Mouse (Mus musculus) embryonic stem cell, embryonic (primary cell): ENCODE measurements around the gene Lims1.

Source experiments
- CTCF ChIA-PET, 4 experiments: fragments of 300-600 bp in 2 of 4; fragments of 350-600 bp in 2 of 4; sonication (Branson Sonifier 250); formaldehyde crosslinking; loops; one replicate each; lab custom pipeline; 2022; ENCODE audit warnings: inconsistent platforms in 2 of 4; lab: Charles Lee
- POLR2A ChIA-PET, 4 experiments: fragments of 300-600 bp in 2 of 4; fragments of 350-600 bp in 2 of 4; sonication (Branson Sonifier 250); formaldehyde crosslinking; loops; one replicate each; lab custom pipeline; 2022; ENCODE audit warnings: antibody characterized with exemption in 4 of 4, inconsistent platforms in 1 of 4; lab: Charles Lee

Gene Lims1

DNA sequence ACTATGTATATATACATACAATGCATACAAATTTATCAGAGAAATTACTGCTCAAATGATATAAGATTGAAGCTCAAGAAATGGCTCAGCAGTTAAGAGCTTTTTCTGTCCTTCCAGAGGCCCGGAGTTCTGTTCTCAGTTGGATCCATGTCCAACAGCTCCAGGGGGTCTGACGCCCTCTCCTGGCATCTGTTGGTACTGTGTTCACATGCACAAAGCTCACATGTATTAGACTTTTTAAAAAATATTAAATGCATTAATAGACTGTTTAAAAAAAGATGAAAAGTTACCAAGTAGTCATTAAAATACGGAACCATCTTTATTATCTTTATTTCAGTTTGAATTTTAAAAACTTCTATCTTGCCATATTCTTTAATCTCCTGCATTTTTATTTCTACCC is 65.4 kb downstream of the Lims1 start:
- CTCF ChIA-PET: interaction anchor here (0.6 to 1.3 kb wide), 10 partner anchors 10 to 541 kb away, joined by 3 to 7 read pairs (median 3); no protein-coding TSS in a partner anchor
- POLR2A ChIA-PET: interaction anchor here in 3 of 4 experiments (0.5 to 1.6 kb wide), 7 partner anchors 11 to 133 kb away, joined by 3 to 8 read pairs (median 4); partner anchors contain the start of genes Gcc2 (in 1 of the 3), Lims1 (in 1 of the 3) and Ranbp2 (in 1 of the 3)

DNA sequence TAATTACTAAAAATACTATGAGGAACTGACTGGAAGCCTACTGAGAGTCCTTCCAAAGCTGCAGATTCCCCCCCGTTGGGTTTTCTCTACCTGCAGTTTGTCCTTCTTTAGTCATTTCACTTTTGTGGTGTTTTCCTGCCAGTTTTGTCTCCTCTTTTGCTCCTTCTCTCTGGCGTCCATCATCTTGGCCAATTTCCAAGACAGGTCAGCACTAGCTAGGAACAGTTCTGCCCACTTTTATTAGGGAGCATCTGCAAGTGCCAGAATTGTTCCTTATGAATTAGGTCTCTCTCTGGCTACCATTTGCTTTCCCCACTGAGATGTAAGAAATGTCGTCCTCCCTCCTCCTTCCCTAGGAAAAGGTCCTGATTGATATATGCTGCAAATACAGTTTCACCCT is 65.9 kb downstream of the Lims1 start:
- POLR2A ChIA-PET: interaction anchor here in 3 of 4 experiments (0.5 to 1.6 kb wide), 6 partner anchors 11 to 134 kb away, joined by 3 to 8 read pairs (median 4); partner anchors contain the start of genes Gcc2 (in 1 of the 3), Lims1 (in 1 of the 3) and Ranbp2 (in 1 of the 3)
- CTCF ChIA-PET: interaction anchor here (0.6 to 1.3 kb wide), 10 partner anchors 10 to 541 kb away, joined by 3 to 7 read pairs (median 3); no protein-coding TSS in a partner anchor

DNA sequence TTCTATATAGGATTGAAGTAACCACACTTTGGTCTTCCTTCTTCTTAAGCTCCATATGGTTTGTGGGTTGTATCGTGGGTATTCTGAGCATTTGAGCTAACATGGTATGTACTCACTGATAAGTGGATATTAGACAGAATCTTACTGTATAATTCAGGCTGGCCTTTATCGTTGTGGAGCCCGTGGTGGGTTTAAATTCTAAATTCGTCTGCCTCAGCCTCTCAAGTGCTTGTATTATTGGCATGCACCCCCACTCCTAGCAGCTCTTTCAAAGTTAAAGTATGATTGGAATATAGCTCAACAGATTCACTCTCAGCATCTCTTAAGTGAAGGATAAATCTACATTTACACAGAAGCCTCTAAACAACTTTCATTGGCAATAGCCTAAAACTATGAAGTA is 69.2 kb downstream of the Lims1 start:
- ChIA-PET POLR2A (no interaction called here), CTCF (no interaction called here)

DNA sequence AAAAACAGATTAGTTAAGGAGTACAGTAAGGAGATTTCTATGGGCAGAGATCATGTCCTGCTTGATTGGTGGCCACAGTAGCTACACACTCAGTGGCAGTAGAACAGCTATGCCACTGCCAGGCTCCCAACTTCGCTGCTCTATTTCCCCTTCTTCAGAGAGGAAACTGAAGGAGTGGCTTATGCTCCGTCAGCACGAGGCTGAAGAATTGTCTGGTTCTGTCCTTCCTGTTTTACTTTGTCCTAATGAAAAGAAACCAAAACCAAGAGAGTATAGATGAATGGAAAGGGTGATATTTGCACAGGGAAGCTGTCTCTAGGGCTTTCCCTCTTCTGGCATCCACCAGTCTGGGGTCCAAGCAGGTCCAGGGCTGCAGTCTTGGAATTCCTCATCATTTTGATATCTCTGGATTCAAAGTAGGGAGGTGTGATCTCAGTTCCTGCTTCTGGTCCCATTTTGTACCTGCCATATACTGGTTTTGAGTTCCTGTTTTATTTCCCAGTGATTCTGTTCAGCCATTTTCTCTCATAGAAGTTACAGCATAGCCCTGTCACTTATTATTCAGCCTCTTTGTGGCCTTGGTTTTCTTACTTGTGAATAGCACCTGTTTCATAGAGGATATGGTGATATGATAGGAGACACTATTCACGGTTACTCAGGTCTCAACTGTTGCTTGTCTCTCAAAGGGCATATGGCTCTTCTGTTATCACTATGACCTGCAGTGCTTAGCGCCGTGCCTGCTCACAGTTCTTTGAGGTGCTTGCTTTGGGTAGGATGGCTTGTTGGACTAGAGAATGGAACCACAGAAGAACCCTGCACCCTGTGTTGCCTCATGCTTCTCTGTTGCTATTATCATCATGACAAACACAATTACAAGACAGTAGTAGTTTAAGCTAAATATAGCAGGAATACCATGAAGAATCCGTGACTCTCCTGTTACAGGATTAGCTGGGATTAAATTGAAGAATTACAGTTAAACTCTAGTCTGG is 70.1 kb downstream of the Lims1 start:
- CTCF ChIA-PET: no interaction called here
- POLR2A ChIA-PET: interaction anchor here in 2 of 4 experiments (1.0 to 1.7 kb wide), 3 partner anchors 15 to 38 kb away, joined by 4 to 14 read pairs (median 4); no protein-coding TSS in a partner anchor

DNA sequence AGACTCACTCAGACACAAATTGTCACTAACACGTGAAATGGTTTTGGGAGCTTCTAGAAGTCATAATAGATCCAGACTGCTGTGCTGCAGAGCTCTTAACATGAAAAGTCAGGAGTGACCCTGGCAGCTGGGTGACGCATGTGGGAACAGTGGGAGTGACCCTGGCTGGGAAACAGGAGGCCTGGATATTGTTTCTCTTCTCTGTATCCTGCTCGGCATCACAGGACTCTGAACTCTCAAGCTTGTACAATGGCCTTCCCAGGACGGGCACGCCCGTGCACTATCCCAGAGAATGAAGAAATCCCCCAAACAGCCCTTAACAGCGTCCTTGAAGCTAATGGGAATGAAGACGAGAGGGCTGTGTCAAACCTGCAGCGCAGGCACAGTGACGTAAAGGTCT is 70.9 kb downstream of the Lims1 start:
- CTCF ChIA-PET: no interaction called here
- POLR2A ChIA-PET: interaction anchor here in 2 of 4 experiments (0.8 to 1.7 kb wide), 4 partner anchors 16 to 39 kb away, joined by 3 to 14 read pairs (median 4); no protein-coding TSS in a partner anchor

DNA sequence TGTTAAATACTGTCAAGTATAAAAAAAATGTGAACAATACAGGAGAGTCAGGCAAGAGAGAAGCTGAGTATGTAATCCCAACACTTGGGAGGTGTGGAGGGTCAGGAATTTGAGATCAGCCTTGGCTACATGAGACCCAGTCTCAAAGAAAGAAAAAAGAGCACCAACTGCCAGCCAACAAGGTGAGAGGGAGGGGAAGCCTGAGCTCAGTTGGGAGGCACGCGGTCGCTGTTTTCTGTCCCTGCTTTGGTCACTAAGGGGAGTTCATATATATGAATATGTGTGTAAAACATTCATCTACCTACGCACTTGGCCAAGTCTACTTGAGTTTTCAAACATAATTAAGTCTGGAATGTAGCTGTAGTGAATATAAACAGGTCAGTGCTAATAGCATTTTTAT is 72.0 kb downstream of the Lims1 start:
- POLR2A ChIA-PET: interaction anchor here in 2 of 4 experiments (0.6 to 1.7 kb wide), 5 partner anchors 9 to 629 kb away, joined by 3 to 14 read pairs (median 3); no protein-coding TSS in a partner anchor
- CTCF ChIA-PET: interaction anchor here in 1 of 4 experiments (1.6 kb wide), 1 partner anchor 11 kb away, joined by 3 read pairs; no protein-coding TSS in a partner anchor

DNA sequence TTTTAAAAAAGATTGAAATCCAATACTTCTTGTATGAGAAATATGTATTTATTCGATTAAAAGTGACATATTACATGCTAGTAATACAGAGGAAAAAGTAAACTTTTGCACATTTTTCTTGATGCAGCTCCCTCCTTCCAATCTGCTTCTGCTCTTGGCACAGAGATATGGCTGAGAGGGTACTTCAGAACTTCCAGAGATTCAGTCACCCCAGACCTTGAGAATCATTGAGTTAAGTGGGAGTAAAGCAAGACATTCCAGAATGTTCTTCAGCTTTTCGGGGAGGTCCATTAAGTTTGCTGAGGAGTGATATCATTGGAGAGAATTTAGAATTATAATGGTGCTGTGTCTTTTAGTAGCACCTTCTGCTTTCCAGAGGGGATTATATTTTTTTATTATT is 72.5 kb downstream of the Lims1 start:
- CTCF ChIA-PET: interaction anchor here in 1 of 4 experiments (1.6 kb wide), 1 partner anchor 11 kb away, joined by 3 read pairs; no protein-coding TSS in a partner anchor
- POLR2A ChIA-PET: interaction anchor here in 2 of 4 experiments (0.6 to 1.0 kb wide), 6 partner anchors 9 to 629 kb away, joined by 3 read pairs; partner anchors contain the start of gene Lims1 (in 1 of the 2)

DNA sequence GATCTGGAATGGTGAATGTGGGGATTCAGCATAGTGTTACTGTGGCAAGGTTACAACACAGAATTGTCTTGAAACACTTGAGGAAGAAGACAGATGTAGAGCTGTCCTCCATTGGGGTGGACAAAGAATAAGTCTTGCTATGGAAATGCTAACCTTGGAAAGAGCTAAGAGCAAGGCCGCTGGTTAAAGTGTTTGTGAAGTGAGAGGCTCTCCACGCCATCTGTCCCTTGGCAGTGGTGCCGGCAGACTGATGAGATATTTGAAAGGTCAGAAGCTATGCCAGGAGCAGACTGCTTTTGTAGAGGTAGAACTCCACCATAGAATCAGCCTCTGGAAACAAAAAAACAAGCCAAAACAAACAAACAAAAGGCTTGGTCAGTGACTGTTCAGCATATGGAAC is 73.3 kb downstream of the Lims1 start:
- CTCF ChIA-PET: interaction anchor here in 1 of 4 experiments (1.6 kb wide), 1 partner anchor 12 kb away, joined by 3 read pairs; no protein-coding TSS in a partner anchor

DNA sequence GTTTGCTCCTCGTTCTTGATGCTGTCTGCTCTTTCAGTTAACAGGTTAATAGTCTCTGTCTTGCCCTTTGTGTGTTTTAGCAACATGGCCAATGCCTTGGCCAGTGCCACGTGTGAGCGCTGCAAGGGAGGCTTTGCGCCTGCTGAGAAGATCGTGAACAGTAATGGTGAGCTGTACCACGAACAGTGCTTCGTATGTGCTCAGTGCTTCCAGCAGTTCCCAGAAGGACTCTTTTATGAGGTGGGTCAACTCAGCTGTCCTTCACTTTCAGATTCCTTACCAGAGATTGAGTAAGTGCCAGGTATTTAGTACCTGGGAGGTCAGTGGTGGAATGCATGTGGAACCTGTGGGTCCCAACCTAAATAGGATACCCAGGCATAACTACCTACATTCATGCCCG is 75.7 kb downstream of the Lims1 start:
- POLR2A ChIA-PET: interaction anchor here in 1 of 4 experiments (0.7 to 2.2 kb wide), 3 partner anchors 12 to 46 kb away, joined by 3 to 6 read pairs (median 4); no protein-coding TSS in a partner anchor
- CTCF ChIA-PET: interaction anchor here in 1 of 4 experiments (1.2 kb wide), 1 partner anchor 10 kb away, joined by 4 read pairs; no protein-coding TSS in a partner anchor

More for the DNA sequence above, 73.3 kb downstream of the Lims1 start:
- POLR2A ChIA-PET: interaction anchor here in 2 of 4 experiments (0.6 to 1.2 kb wide), 4 partner anchors 41 to 915 kb away, joined by 3 to 4 read pairs (median 3); partner anchors contain the start of gene Lims1 (in 1 of the 2)

DNA sequence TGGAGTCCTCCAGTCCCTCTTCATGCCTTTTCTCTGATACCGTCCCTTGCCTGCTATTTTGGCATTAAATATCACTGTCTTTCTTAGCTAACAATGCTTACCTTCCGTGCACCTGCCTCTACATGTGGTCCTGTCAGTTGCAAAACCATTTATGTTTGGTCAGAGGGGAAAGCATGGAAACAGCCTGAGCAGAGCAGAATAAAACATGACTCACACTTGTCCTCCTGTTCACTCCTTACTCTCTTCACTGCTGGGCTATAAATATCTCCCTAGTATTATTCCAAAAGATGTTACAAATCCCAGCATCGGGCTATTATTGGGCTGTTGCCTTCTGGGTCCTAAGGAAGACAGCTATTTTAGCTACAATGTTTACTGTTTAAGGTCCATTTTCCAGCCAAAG is 78.6 kb downstream of the Lims1 start:
- POLR2A ChIA-PET: no interaction called here
- CTCF ChIA-PET: no interaction called here

DNA sequence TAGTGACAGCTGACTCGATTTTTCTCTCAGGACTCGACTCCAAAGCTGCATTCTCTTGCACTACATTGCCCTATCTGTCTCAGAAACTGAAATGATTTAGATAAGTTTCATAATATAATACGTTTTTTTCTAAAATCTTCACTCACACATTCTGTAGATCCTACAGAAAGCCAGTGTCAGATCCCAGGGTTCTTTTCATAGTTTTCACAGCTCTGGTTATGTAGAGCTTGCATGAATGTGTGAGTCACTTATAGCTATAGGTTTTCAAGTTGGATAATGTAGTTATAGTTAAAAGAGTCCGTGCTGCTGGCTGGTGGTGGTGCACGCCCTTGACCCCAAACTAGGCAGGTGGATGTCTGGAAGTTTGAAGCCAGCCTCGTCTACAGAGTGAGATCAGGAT is 81.4 kb downstream of the Lims1 start:
- POLR2A ChIA-PET: interaction anchor here in 1 of 4 experiments (0.6 to 1.1 kb wide), 2 partner anchors 9 to 584 kb away, joined by 3 read pairs; no protein-coding TSS in a partner anchor
- CTCF ChIA-PET: no interaction called here

DNA sequence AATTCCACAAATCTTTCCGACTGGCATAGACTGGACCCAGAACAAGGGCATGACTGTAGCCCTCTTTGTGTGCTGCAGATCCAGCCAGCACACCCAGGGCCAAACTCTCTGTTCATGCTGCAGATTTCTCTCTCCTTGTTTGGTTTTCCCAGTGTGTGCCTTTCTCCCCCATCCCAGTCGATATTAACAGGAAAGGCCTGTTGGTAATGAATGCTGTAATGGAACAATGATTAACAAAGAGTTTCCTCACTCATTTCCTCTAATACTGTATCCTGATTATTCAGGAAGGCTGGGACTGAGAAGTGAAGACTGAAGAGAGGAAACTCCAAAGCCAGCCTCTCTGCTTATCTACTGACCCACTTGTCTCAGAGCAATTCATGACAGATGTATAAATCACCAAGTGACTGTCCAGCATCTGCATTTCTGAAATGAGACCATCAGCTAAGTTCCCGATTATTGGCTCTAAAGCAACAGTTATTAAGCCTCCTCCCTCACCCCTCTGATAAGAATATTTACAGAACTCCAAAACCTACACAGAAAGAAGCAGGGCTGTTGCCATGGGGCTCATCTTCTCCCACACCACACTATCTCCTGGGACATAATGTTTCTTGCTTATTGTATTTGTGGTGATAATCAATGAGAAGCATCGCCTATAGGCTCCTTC is 82.2 kb downstream of the Lims1 start:
- ChIA-PET CTCF (no interaction called here), POLR2A (interaction anchor here in 1 of 4 experiments (1.1 kb wide), 1 partner anchor 10 kb away, joined by 3 read pairs; no protein-coding TSS in a partner anchor)

DNA sequence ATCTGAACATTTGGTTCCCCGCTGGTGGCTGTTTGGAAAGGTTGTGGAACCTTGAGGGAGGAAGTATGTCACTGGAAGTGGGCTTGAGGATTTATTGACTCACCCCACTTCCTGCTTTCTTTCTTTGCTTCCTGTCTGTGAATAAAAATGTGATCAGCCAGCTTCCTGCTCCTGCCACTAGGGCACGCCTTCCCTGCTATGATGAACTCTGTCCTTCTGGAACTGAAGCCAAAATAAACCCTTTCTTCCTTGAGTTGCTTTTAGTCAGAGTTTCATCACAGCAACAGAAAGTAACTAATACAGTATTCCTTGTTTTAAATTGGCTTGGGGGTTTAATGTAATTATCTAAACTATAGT is 82.7 kb downstream of the Lims1 start:
- CTCF ChIA-PET: no interaction called here
- POLR2A ChIA-PET: no interaction called here

DNA sequence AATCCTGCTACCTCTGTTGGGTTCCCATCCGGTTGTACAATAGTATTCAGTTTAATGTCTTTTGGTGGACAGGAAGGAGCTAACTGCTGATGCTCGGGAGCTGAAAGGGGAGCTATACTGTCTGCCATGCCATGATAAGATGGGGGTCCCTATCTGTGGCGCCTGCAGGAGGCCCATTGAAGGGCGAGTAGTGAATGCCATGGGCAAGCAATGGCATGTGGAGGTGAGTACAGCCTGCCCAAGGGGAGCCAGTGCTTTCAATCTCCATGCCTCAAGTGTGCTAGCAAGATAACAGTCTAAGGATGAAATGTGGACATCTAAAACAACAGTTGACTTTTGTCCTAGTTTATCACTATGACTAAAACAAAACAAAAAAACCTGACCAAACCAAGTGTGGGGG is 89.1 kb downstream of the Lims1 start:
- CTCF ChIA-PET: no interaction called here
- POLR2A ChIA-PET: interaction anchor here in 1 of 4 experiments (0.8 kb wide), 1 partner anchor 57 kb away, joined by 4 read pairs; no protein-coding TSS in a partner anchor

DNA sequence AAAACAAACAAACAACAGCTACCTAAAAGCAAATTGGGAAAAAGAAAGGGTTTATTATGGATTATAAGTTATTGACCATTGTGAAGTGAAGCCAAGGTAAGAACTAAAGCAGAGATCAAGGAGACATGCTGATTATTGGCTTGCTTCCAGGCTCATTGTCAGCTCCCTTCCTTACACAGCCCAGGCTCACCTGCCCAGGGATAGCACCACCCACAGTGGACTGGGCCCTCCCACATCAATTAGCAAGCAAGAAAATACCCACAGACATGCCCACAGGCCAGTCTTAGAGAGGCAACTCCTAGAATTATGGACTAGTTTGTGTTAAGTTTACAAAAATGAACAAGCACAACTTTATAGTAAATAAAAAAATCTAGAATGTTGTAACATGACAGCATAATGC is 89.6 kb downstream of the Lims1 start:
- ChIA-PET CTCF (no interaction called here), POLR2A (no interaction called here)

DNA sequence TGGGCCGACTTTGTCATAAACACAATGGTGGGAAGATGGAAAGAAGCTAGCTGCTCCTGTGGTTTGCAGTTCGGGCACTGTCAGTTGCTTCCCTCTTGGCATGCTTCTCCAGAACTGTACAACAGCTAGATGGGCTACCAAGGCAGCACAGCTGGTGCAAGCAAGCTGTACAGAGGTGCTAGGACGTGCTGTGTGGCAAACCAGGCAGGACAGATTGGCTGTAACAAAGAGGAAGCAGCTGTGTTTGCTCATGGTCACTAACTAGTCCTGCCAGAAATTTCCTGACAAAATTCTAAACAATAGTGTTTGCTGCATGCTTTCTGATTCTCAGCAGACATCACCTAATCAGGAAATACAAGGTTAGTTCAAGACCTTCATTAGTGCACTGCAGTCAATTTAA is 93.4 kb downstream of the Lims1 start:
- POLR2A ChIA-PET: interaction anchor here in 1 of 4 experiments (0.6 to 1.3 kb wide), 2 partner anchors 8 to 374 kb away, joined by 3 to 5 read pairs; no protein-coding TSS in a partner anchor

DNA sequence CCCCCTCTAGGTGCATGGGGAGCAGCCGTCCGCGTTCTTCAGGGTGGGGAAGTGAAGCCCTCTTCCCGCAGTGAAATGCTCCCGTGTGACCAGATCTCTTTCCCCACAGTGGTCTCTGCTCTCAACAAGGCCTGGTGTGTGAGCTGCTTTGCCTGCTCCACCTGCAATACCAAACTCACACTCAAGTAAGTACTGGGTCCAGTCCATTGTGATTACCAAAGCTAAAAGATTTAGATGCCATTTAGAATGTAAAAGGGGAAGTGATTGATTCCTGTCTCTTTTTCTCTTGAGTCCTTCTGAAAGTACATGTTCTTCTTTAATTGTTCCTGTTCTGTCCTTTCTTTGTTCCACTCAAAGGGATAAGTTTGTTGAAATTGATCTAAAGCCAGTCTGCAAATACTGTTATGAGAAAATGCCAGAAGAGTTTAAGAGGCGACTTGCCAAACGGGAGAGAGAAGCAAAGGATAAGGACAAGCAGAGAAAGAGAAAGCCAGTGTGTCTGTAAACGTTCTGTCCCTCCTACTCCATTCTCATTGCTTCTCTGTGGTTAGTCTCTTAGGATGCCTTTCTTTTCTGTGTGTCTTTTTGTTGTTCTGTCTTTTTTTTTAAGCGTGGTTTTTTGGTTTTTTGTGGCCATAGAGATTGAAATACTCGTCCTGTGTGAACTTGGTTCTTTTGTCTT is 95.2 kb downstream of the Lims1 start:
- ChIA-PET POLR2A (interaction anchor here in 3 of 4 experiments (0.6 to 1.4 kb wide), 4 partner anchors 10 to 108 kb away, joined by 3 to 7 read pairs (median 4); partner anchors contain the start of gene Ranbp2 (in 1 of the 3)), CTCF (interaction anchor here in 1 of 4 experiments (0.7 kb wide), 1 partner anchor 746 kb away, joined by 7 read pairs; no protein-coding TSS in a partner anchor)

More for the DNA sequence above, 93.4 kb downstream of the Lims1 start:
- CTCF ChIA-PET: interaction anchor here in 1 of 4 experiments (0.7 kb wide), 1 partner anchor 207 kb away, joined by 11 read pairs; no protein-coding TSS in a partner anchor
